Mouse (Mus musculus) bone marrow macrophage, adult 2 months (primary cell): ENCODE results near the gene Cish.

Experiments used
- CTCF ChIP-seq: IDR thresholded peaks from 2 replicates; pipeline ENCODE4 v1.5.1; 2012; ENCODE audit warnings: low read depth, mild to moderate bottlenecking, low read length, moderate library complexity
- POLR2A ChIP-seq: IDR thresholded peaks from 2 replicates; pipeline ENCODE4 v1.6.1; 2012; ENCODE audit warnings: mild to moderate bottlenecking, low read depth, low read length, borderline replicate concordance

DNA sequence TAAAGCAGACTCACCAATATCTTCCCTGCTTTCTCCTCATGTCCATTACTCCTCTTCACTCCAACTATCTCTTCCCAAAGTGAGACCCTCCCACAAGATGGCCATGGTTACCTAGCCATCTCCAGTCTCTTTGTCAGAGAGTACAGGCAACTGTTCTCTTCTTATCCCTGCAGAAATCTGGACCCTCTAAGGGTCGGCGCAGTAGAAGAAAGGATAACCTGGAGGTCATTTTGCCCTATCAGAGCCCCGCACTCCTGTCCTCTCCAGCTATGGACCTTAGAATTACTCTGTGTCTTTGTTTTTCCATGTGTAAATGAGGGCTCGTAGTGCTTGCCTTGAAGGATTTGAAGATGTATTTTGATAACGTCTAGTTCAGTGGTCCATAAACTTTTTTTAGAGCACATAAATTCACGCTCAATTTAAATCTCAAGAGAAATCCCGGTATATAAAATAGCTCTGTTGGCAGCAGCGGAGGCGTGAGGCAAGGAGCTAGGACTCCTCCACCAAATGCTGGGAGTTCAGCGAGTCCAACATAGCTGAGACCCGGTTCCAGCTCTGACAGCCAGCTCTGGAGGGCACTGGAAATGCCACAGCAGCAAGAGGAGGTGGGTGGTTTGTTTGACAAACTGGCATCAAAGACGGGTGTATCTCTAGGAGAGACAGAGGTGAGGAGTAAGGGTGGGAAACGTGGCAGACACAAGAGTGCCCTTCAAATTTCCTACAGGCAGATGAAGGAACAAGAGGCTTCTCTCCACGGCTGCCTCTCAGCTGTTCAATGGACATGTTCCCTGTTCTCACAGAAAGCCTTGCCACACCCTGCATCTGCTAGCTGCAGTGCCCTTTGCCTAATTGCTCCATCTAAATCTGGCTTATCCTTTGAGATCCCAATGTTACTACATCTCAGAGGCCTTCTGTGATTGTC lies 45.1 kb upstream of the Cish start:
- TF ChIP-seq POLR2A (no peak), CTCF (no peak)
